Mouse (Mus musculus): Measurements from ENCODE around the gene Cxxc4.
"Not testable (repeated sequence)": the region's sequence is repeated elsewhere in the genome, so short reads cannot be mapped to it uniquely, and the experiment has no call there.

Gene Cxxc4

GRCm38 (mm10) chr3:134236414-134237112, at the start of gene Cxxc4:
Gene Cxxc4 (plus strand): TSS chr3:134236484.
- DNase-seq, result no peak

GRCm38 (mm10) chr3:134188979-134189946, 47.0 kb upstream of the Cxxc4 start:
- no peak for DNase-seq

GRCm38 (mm10) chr3:134190046-134190445, 46.2 kb upstream of the Cxxc4 start:
- peak in 1 of 2 experiments; percentile 27 for DNase-seq

- no peak for DNase-seq
These were observed 36.4 kb upstream of the Cxxc4 start for GRCm38 (mm10) chr3:134199892-134200291.

GRCm38 (mm10) chr3:134206624-134207023, 29.7 kb upstream of the Cxxc4 start:
- no peak for DNase-seq

GRCm38 (mm10) chr3:134210950-134211349, 25.3 kb upstream of the Cxxc4 start:
- no peak for DNase-seq

GRCm38 (mm10) chr3:134219881-134220280, 16.4 kb upstream of the Cxxc4 start:
- not testable (repeated sequence) for DNase-seq

GRCm38 (mm10) chr3:134221002-134221401, 15.3 kb upstream of the Cxxc4 start:
- DNase-seq, result no peak

- no peak for DNase-seq
These were observed 13.7 kb upstream of the Cxxc4 start for GRCm38 (mm10) chr3:134222593-134222992.

GRCm38 (mm10) chr3:134223956-134224355, 12.3 kb upstream of the Cxxc4 start:
- DNase-seq, result no peak

GRCm38 (mm10) chr3:134225928-134226327, 10.4 kb upstream of the Cxxc4 start:
- no peak for DNase-seq

- no peak for DNase-seq
These were observed 3.5 kb upstream of the Cxxc4 start for GRCm38 (mm10) chr3:134232753-134233152.

- peak; percentile 58 to 75 for DNase-seq
These were observed 532 bp upstream of the Cxxc4 start for GRCm38 (mm10) chr3:134235491-134236413.

GRCm38 (mm10) chr3:134237113-134237805, 975 bp downstream of the Cxxc4 start:
- DNase-seq, result no peak

GRCm38 (mm10) chr3:134238621-134239310, 2.5 kb downstream of the Cxxc4 start:
- no peak for DNase-seq

- DNase-seq, result peak; percentile 25 to 48
These were observed 3.2 kb downstream of the Cxxc4 start for GRCm38 (mm10) chr3:134239321-134239970.

GRCm38 (mm10) chr3:134239971-134240717, 3.9 kb downstream of the Cxxc4 start:
- peak; percentile 72 to 75 for DNase-seq

- DNase-seq, result peak in 1 of 2 experiments; percentile 31
These were observed 4.4 kb downstream of the Cxxc4 start for GRCm38 (mm10) chr3:134240718-134241025.

- no peak for DNase-seq
These were observed 7.0 kb downstream of the Cxxc4 start for GRCm38 (mm10) chr3:134243168-134243849.

GRCm38 (mm10) chr3:134243850-134244247, 7.6 kb downstream of the Cxxc4 start:
- no peak for DNase-seq
